Mouse (Mus musculus): ENCODE measurements at regions not wholly inside any gene's neighbourhood (a gene's known extent, or its start where the extent isn't known, plus 50 kb on each side); places are given as distances from the start of the nearest gene placed in this dataset.
"Not testable (repeated sequence)": the region's sequence is repeated elsewhere in the genome, so short reads cannot be mapped to it uniquely, and the experiment has no call there.

DNA sequence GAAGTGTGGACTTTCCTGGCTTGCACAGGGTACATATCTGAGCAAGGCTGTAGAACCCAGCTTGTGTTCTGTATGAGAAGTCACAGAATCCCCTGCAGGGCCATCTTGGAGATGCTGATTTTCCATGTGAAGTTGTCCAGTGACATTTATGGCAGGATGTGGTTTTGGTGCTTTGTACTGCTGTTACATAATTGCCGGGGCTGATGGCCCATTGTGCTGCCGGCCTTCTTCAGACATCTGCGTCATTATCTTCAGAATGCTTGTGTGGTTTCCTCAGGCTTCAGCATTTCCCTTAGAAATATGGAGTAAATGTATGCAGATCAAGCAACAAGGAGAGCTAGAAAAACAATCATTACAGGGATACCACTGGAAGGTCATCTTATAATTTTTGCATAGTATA, 196.1 kb downstream of the Diras2 start:
- intact Hi-C loops (cut with DNase I): no loop called here
- DNase-seq: no peak

DNA sequence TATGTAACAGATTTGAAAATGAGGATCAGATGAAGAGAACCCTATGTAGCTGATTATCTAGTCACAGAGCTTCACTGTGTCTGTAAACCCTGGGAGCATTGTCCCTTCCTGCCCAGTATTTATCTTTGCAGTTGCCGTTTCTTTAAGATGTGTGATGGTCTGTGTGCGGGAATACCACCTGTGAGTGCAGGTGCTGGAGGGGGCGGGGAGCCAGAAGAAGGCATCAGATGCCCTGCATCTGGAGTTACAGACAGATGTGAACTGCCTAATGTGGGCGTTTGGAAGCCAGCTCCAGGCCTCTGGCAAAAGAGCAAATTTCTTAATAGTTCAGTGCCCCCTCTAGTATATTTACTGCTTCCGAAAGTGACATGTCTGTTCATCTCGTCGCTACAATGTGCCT, 193.1 kb downstream of the Diras2 start:
- intact Hi-C loops (cut with DNase I): no loop called here
- no peak for DNase-seq

DNA sequence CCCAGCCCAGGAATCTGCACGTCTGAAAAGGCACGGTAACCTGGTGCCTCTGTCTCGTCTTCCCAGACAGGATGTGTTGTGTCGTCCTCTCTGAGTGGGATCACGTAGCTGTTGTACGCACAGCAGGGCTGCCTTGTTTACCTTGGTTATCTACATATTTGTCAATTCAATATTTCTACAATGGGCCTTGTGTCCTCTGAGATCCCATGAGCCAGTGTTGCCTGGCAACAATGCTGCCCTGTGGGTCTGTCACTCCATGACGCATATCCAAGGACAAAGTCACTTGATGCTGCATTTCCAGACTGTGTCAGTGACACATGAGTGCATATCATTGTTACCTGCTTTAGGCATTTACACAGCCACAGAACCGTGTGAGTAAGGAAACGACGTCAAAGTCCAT, 191.9 kb downstream of the Diras2 start:
- DNase-seq: no peak
- intact Hi-C loops (cut with DNase I): no loop called here

DNA sequence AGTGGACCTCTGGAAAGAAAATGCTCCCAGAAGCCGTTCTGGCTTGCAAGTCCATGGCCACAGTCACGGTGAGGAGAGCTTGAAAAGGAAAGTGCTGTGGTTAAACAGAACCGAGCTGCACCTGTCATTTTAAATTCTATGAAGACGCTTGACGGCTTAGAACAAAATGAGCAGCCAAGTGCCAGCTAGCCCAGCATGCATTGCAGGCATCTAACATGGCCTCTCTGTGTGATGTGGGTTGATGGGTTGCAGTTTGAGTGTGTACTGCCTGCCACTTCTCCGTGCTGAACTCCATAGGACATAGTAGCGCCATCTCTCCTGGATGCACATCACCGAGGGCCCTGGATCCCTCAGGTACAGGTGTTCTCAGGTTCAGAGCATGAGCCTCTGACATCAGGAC, 189.1 kb downstream of the Diras2 start:
- intact Hi-C loops (cut with DNase I): no loop called here
- no peak for DNase-seq

DNA sequence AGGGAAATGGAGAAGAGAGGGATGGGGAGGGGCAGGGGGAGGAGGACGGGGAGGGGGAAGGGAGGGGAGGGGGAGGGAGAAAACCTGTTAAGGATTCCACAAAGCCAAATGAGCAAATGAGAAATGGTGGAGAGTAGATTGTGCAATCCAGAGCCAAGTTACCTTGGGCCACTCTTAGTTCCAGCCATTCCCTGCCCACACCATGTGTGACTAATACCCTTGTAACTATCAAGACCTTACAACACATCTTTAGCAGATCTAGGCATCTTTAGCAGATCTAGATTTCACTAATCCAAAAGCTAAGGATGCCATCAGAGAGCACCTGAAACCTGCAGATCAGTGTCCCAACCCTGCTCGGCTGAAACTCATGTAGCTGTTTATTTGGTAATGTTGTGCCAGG, 186.7 kb downstream of the Diras2 start:
- intact Hi-C loops (cut with DNase I): no loop called here

DNA sequence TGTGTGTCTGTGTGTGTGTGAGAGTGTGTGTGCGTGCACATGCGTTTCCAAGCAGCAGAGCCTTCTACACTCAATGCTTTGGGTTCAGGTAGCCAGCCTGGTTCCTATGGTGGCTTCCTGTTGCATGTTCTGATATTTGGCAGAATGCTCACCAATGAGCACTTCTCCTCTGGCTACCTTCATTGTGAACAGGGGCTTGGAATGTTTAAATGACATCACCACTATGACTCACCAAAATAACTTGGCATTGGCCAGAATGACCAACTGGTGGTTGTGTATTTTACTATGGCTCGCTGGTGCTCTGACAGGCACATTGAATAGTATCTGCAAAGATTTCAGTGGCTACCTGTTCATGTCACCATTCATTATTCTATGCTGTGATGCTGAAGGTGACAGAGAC, 186.2 kb downstream of the Diras2 start:
- DNase-seq: no peak

More for the DNA sequence above, 186.7 kb downstream of the Diras2 start:
- DNase-seq: no peak

DNA sequence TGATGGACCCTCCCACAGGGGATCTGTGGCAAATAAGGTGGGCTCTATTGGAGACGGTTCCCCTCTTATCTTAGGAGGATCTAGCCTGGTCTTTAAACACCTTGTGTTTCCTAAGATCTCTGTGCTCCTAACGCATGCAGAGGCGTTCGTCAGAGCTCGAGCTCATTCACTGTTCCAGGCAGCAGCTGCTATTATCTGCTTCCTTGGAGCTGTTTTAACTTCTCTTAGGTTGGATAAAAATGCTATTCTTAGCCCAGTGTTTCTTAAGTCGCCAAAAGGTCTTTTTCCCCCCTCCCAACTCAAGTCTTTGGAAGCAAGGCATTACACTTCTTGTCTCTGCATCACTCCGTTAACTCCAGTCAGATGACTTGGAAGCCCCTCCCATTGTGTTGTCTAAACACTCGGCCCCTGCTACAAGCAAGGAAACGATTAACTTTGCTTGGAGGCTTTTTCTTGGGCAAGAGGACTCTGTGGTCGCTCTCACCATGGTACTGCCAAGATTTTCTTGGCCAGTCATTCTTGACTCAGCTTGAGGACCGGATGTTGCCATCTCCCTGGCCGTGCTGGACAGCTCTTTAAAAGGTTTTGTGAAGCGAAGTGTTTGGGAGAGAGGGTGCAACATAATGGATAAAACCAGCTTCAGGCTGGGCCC, 185.6 kb downstream of the Diras2 start:
- no peak for DNase-seq
- intact Hi-C loops (cut with DNase I): no loop called here

More for the DNA sequence above, 186.2 kb downstream of the Diras2 start:
- intact Hi-C loops (cut with DNase I): no loop called here

DNA sequence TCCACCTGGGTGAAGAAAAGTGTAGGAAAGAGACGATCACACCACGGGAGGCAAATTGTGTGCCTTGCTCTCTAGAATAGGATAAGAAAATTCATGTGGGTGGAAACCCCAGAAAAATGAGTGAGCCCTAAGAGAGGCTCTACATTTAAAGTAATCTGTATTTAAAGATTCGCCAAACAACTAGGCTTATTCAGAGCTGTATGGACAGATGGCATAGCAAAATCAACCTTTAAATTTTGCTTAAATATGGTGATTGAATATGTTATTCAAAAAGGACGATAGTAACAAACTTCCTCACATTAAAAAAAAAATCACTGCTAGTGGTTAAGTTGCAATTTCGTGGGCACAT, 185.1 kb downstream of the Diras2 start:
- no peak for DNase-seq
- intact Hi-C loops (cut with DNase I): no loop called here

DNA sequence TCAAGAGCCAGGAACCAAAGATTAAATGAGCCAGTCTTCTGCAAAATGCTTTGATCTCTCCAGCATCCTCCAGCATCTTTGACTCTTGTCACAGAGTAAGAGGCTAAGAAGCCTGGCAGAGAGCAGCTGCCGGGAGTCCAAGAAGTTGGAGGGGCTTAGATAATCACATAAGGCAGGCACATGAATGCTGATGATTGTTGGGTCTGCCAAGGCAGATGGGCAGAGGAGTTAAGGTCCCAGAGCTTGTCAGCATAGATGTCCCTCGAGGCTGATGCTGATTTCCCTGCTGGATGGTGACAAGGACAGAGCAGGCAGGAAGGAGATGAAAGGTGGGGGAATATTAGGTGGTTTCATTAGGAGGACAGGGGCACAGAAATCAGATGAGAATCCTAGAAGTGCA, 183.4 kb downstream of the Diras2 start:
- DNase-seq: no peak
- intact Hi-C loops (cut with DNase I): no loop called here

DNA sequence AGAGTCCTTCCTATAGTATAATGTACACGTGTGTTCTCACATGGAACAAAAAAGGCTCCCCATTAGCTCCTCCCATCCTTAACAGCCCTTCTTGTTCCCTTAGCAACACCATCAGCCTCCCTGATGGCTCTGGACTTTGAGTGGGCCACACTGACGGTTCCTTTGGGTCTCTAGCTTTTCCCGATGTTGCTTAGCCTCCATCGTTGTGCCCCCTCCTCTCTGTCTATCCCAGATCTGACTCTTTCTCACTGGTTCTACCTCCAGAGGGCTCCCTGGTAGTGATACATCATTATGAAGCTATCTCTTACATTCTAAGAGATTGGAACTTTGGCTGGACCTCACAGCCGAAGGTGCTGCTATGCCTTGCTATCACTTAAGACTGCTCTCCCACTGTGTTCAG, 181.5 kb downstream of the Diras2 start:
- DNase-seq: no peak
- intact Hi-C loops (cut with DNase I): no loop called here

DNA sequence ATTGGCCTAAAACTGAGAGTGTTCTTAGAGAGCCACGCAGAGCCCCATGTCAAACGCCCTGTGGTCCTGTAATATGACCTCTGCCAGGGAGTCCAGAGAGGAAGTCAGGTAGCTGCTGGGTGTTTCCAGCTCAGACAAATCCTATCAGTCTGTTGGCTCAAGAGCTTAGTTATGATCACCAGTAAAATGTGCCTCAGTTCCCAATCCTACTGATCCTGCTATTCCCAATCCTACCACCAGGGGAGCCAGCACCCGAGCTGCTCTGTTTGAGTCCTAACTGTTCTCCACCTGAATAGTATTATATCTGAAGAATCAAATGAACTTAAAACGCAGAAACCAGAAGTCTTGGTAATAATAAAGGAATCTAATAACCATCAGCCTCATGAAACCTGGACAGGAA, 178.5 kb downstream of the Diras2 start:
- DNase-seq: no peak

DNA sequence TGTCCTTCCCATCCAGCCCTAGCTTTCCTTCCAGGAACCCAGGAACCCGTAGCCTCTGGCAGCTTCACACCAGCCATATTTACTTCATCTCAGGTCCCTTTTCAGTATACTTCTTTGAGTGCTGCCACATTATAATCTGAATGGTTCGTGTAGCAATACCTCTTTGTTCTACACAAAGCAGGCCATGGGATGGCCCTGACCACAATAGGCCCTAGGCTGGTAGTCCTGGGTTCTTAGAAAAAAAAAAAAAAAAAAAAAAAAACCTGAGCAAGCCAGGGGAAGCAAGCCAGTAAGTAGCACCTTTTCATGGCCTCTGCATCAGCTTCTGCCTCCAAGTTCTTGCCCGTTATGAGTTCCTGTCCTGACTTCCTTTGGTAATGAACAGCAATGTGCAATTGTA, 177.6 kb downstream of the Diras2 start:
- intact Hi-C loops (cut with DNase I): no loop called here

More for the DNA sequence above, 178.5 kb downstream of the Diras2 start:
- intact Hi-C loops (cut with DNase I): no loop called here

DNA sequence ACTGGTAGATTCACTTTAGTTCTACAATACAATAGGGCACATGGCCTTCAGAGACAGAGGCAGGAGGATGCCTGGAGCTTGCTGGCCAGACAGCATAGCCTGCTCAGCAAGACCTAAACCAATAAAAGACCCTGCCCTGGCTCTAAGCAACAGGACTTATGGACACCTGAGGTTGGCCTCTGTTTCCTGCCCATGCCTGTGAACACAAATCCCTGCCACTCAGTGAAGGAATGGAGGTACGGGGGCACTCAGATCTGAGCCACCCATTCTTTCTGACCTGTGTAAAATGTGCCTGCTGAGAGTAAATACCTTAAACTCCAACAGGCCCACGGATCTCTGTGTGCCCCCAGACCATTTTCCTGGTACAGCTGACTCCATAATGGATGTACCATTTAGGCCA, 177.1 kb downstream of the Diras2 start:
- intact Hi-C loops (cut with DNase I): no loop called here
- DNase-seq: no peak

More for the DNA sequence above, 177.6 kb downstream of the Diras2 start:
- DNase-seq: no peak

DNA sequence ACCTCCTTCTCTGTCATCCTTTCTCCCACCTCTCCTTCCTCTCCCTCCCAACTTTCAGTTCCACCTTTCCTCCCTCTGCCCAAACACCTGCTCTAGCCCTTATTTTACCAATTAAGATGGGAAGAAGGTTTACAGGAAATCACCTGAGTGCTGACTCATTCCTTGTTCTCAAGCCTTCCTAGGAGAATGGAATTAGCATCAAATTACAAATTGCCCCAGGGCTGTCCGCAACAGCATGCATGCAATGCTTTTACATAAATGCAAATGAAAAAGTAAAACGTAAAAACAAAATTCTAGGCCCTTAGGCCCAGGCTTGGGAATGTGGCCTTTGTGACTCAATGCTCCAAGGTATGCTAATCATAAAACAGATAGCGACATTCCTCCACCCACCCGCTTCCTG, 175.2 kb downstream of the Diras2 start:
- DNase-seq; intact Hi-C loops (cut with DNase I): not testable (repeated sequence)

DNA sequence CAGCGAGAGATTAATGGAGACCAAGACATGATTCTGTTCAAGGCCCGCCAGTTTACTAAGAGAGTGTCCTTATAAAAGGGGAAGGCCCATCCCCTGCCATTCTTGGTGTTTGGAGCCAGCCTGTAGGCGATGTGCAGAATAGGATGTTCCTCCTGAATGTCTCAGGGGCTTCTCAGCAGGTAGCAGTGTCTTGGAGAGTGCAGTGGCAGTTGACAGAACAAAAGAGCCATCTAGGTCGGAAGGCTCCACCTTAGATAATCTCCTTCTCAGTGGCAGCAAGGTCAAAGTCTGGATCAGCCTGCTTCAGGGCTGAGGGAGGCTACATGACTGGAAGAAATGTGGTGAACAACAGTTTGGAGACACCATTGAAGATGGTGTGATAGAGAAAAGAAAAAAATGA, 171.7 kb downstream of the Diras2 start:
- intact Hi-C loops (cut with DNase I): not testable (repeated sequence)

DNA sequence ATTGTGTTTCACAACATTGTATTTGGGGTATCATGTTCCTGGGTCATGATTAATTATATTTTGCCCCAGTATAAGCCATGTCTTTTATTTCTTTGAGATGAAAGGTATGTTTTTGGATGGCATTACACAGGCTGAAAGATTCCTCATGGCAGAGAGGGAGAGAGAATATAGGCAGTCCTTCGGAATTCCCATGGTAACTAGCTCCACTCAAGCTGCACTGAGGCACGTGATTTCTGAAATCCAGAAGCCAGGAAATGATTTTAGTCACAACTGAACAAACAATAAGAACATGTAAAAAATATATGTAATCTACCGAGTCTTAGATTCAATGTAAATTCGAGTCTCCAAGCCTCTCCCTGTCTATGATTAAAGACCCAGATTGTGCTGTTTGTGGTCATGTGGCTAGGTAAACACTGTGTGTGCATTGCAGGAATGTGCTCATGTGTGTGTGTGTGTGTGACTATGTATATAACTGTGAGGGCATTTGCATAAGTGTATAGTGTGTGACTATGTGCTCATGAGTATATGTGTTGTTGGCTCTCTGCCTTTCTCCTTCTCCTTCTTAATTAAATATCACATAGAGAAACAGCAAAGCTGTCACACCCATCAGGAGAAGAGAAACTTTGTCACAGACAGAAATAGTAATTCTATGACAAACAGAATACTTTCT, 169.8 kb downstream of the Diras2 start:
- intact Hi-C loops (cut with DNase I): loop anchor here (2.0 kb wide), 1 partner anchor 47 kb away; no protein-coding TSS in a partner anchor
- no peak for DNase-seq

More for the DNA sequence above, 171.7 kb downstream of the Diras2 start:
- not testable (repeated sequence) for DNase-seq

DNA sequence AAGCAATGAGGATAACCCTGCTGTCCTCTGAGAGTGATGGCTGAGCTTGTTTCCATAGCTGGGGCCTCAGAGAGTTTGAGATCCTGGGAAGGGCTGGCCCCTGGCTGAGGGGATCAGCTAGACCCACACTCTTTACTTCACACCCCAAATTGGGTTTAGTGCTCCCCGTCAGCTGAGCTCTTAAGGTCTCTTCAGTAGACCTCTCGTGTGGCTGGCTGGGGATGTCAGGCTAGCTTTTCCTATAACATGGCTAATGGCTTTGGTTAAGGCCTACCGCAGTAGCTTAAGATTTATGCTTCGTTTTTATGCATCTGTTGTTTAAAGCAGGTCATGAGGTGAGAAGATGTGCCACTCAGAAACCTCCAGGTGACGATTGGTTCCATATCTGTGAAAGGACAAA, 168.8 kb downstream of the Diras2 start:
- intact Hi-C loops (cut with DNase I): no loop called here

DNA sequence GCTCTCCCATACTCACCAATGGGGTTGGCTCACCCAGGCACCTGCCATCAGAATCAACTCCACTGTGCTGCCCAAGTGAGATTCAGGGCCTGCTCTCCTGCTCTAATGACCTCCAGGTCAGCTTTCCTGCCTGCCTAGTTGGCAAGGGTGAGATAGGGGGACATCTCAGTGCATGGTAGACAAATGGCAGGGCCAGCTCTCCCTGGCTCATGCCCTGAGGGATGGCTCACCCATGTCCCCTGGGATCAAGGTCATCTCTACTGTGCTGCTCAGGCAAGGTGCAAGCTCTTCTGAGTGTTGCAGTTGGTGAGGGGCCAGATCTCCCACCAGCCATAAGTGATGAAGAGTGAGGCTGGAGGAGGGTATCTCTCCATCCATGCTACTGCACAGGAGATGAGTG, 161.2 kb downstream of the Diras2 start:
- intact Hi-C loops (cut with DNase I): no loop called here
- DNase-seq: no peak

More for the DNA sequence above, 168.8 kb downstream of the Diras2 start:
- DNase-seq: no peak

DNA sequence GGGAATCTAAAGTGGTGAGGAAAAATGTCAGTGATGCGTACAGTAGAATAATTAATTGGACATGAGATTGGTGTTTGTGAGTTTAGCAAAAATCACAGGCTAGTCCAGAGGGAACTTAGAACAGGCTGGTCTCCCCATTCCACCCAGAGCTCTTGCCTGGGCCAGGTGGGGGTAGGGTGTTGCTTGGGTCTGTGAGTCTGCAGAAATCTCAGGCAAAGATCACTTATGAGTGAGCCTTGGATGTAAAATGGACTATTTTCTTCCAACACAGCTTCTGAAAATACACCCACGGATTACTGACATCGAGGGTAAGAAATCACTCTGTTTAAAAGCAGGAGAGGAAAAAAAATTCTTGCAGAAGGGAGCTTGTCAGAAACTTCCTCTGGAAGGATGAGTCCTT, 159.1 kb downstream of the Diras2 start:
- DNase-seq: no peak
- intact Hi-C loops (cut with DNase I): no loop called here

DNA sequence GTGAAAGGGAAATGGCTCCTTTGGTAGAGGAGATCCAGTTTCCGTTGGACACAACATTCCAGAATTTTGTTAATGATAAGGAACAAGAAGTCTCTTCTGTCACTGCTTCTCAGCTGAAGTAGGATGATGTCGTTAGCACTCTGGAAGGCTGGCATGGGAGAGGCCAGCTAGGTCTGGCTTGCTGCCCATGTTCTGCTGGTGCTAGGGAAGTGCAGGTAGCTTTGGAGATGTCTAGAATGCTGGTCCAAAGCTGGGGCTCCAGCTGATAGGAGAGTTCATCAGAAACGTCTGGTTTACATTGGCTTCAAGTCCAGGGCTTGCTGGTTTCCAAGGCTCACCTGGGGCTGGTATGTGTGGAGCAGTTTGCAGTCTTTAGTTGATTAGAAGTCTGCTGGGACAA, 156.3 kb downstream of the Diras2 start:
- no peak for DNase-seq
- intact Hi-C loops (cut with DNase I): no loop called here

DNA sequence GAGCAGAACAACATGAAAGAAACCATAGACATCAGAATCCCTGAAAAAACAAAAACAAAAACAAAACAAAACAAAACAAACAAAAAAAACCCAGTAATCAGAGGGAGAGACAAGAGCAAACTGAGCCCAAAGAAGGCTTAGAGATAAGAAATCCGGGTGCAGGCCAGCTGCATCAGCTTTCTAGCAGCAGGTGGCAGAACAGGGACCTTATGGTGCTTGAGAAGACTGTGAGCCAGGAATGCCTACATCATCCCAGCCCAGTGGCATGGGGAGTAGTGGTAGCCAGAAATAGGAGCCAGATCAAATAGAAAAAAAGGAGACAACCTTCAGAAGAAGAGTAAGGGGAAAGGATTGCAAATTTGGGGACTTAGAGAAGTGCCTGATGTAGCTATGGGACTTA, 152.8 kb downstream of the Diras2 start:
- intact Hi-C loops (cut with DNase I): no loop called here
- no peak for DNase-seq

DNA sequence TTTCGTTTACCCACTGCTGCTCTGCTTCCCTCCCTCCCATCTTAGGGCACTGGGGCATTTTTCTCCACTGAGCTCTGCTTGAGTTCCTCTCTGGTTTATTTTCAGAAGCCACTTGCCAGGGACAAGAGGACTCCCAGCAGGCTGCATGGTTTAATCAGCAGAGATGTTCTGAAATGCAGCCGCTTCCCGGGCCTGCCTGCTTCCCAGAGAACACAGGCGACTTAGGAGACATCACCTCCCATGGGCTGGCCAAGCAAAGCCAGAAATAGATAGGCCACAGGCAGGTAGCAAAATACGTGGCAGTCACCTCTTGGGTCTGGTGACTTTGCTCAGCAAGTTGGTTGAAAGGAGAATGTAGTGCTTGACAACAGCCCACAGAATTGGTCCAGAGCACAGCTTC, 141.8 kb downstream of the Diras2 start:
- DNase-seq: no peak
- intact Hi-C loops (cut with DNase I): no loop called here

DNA sequence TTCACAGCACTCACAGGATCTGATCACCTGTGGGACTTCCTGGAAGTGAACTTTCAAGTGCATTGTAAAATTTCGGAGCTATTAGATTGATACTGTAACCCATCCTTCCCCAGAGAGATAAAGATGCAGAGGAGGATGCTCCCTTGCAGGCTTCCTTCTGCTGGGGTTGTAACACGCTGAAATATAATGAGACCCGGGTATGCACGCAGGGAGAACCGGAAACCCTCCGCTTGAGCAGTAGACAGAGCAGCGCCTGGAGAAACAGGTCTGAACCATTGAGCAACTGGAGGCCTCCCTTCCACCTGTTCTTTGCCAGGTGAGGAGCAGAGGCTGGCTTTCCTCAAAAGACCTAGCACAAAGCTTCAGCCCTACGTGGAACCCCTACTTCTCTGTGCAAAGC, 135.3 kb downstream of the Diras2 start:
- intact Hi-C loops (cut with DNase I): no loop called here

More for the DNA sequence above, 135.3 kb downstream of the Diras2 start:
- DNase-seq: no peak

Measured in gastrocnemius, postnatal 36 days (tissue).